13 mouse cellular contexts compared by ENCODE assay signal in genomic region chr11:97728311-97728710, GRCm38 (mm10). TPM values are rescaled to one million over a fixed set of nuclear protein-coding genes. Genes with fewer than 3 reads are reported as not detected.
DNase-seq lines count a peak whose midpoint lies in the region; ATAC-seq and TF ChIP-seq lines count a peak whose summit lies in the region.
"Had no signal": no experiment of that assay in that cellular context is flagged by ENCODE, and none has a peak within 500 bp of the region (broad histone marks: within the 10 kb centered on the region; RNA-seq: fewer than 3 reads in every experiment).

No protein-coding gene starts in this region.

- H3K36me3 ChIP-seq in kidney, adult 2 months (ENCODE audit: control insufficient read depth, insufficient read depth, low read length), result no peaks in the 10 kb centered on the region
- peaks cover 92% of the 10 kb centered on the region for H3K36me3 ChIP-seq in hindbrain, embryonic 10.5 days

- peak; percentile 33 for DNase-seq in kidney, adult 2 months
- DNase-seq in kidney, postnatal 10 days, result no peak
- peak; percentile 57 for DNase-seq in MN1 (ENCODE audit: low spot score)
- no peak for DNase-seq in embryo, embryonic 9.5 days (ENCODE audit: extremely low spot score)
- no peak for DNase-seq in kidney, adult 18-20 months
- DNase-seq in hindbrain, embryonic 10.5 days (ENCODE audit: low spot score), result no peak
- DNase-seq: cerebellum, postnatal 14 days; right cerebral cortex, postnatal 25 days had no signal

- ATAC-seq in inflammation-experienced regulatory T-cells, adult 6 months, result peak; percentile 98
- ATAC-seq in neutrophil, adult 5-6 weeks (ENCODE audit: extremely low read depth, insufficient number of reproducible peaks, low FRiP score, poor library complexity, severe bottlenecking), result peak; percentile 68; the same call in 1 of the 2 replicates
- ATAC-seq: hindbrain, embryonic 16.5 days had no signal

- H3K9me3 ChIP-seq in hindbrain, embryonic 10.5 days, result no peaks in the 10 kb centered on the region
- H3K9me3 ChIP-seq: forebrain, embryonic 10.5 days; neural tube, embryonic 13.5 days had no signal

- no peak overlapping the region for H3K4me3 ChIP-seq in kidney, adult 2 months (ENCODE audit: insufficient read depth, low read depth, low read length)
- no peak overlapping the region for H3K4me3 ChIP-seq in hindbrain, embryonic 10.5 days
- H3K4me3 ChIP-seq: forebrain, embryonic 10.5 days; neural tube, embryonic 13.5 days had no signal

- no peak for TF ChIP-seq POLR2A in kidney, adult 2 months (IDR thresholded peaks at IDR 0.05; ENCODE audit: low read depth, low read length)

- H3K27ac ChIP-seq in kidney, adult 2 months (ENCODE audit: insufficient read depth, low read depth, low read length), result no peak overlapping the region
- no peak overlapping the region for H3K27ac ChIP-seq in hindbrain, embryonic 10.5 days
- H3K27ac ChIP-seq: forebrain, embryonic 10.5 days; neural tube, embryonic 13.5 days had no signal

- WGBS in kidney, adult 2 months, result 75% methylated on average over 7 of the region's 7 CpGs
- WGBS in hindbrain, embryonic 10.5 days, result 79% methylated on average over 7 of the region's 7 CpGs

- TF ChIP-seq CTCF in kidney, adult 2 months (conservative IDR thresholded peaks at IDR 0.05; ENCODE audit: insufficient read depth, insufficient read length, low read depth, low read length), result no peak

- H3K4me1 ChIP-seq in kidney, adult 2 months (ENCODE audit: control insufficient read depth, insufficient read depth, low read length), result no peaks in the 10 kb centered on the region
- peaks cover 12% of the 10 kb centered on the region; the same call in 1 of the 2 replicates for H3K4me1 ChIP-seq in hindbrain, embryonic 10.5 days (replicated peaks)

- no peaks in the 10 kb centered on the region for H3K27me3 ChIP-seq in kidney, adult 2 months (replicated peaks; ENCODE audit: control insufficient read depth, insufficient read depth, low read length)
- no peaks in the 10 kb centered on the region for H3K27me3 ChIP-seq in hindbrain, embryonic 10.5 days (ENCODE audit: insufficient read depth, poor library complexity, severe bottlenecking)
- H3K27me3 ChIP-seq: neural tube, embryonic 13.5 days had no signal

RNA-seq across cellular contexts. Expression of gene Pip4k2b, which starts 16.2 kb away (rescaled TPM):
- 9.2 and 10.6 TPM in 2 replicates for polyA plus RNA-seq in kidney, adult 2 months (2012; rRNA removed)
- polyA plus RNA-seq in inflammation-experienced regulatory T-cells, adult 6 months (2017; shearing (Covaris generic)), result 1 to 10 TPM; 2.4 to 2.9 (median 2.6) TPM
- 29.0 and 30.6 TPM in 2 replicates for total RNA-seq in neutrophil, adult 5-6 weeks (2017)
- polyA plus RNA-seq in hindbrain, embryonic 10.5 days (2016; fragmentation: Nextera tagmentation; extraction: Ambion mirVana), result 1.8 and 2.0 TPM in 2 replicates

RNA-seq across cellular contexts. Expression of gene Psmb3, which starts 25.1 kb away (rescaled TPM):
- 397 and 399 TPM in 2 replicates for polyA plus RNA-seq in kidney, adult 2 months (2012; rRNA removed)
- polyA plus RNA-seq in inflammation-experienced regulatory T-cells, adult 6 months (2017; shearing (Covaris generic)), result 100 to 1,000 TPM; 461 to 576 (median 475) TPM
- 89.0 and 97.7 TPM in 2 replicates for total RNA-seq in neutrophil, adult 5-6 weeks (2017)
- 642 and 643 TPM in 2 replicates for polyA plus RNA-seq in hindbrain, embryonic 10.5 days (2016; fragmentation: Nextera tagmentation; extraction: Ambion mirVana)

RNA-seq across cellular contexts. Expression of gene Pcgf2, which starts 28.0 kb away (rescaled TPM):
- polyA plus RNA-seq in kidney, adult 2 months (2012; rRNA removed), result 53.9 and 56.5 TPM in 2 replicates
- 1 to 10 TPM; 4.6 to 6.9 (median 5.4) TPM for polyA plus RNA-seq in inflammation-experienced regulatory T-cells, adult 6 months (2017; shearing (Covaris generic))
- total RNA-seq in neutrophil, adult 5-6 weeks (2017), result not detected in 2 replicates
- 15.6 and 17.0 TPM in 2 replicates for polyA plus RNA-seq in hindbrain, embryonic 10.5 days (2016; fragmentation: Nextera tagmentation; extraction: Ambion mirVana)

RNA-seq across cellular contexts. Expression of gene Cwc25, which starts 38.0 kb away (rescaled TPM):
- 7.1 and 8.5 TPM in 2 replicates for polyA plus RNA-seq in kidney, adult 2 months (2012; rRNA removed)
- polyA plus RNA-seq in inflammation-experienced regulatory T-cells, adult 6 months (2017; shearing (Covaris generic)), result 10 to 100 TPM; 23.0 to 28.1 (median 23.0) TPM
- 35.0 and 41.2 TPM in 2 replicates for total RNA-seq in neutrophil, adult 5-6 weeks (2017)
- 19.4 and 20.6 TPM in 2 replicates for polyA plus RNA-seq in hindbrain, embryonic 10.5 days (2016; fragmentation: Nextera tagmentation; extraction: Ambion mirVana)

RNA-seq across cellular contexts. Expression of gene Cisd3, which starts 42.7 kb away (rescaled TPM):
- 139 and 149 TPM in 2 replicates for polyA plus RNA-seq in kidney, adult 2 months (2012; rRNA removed)
- 100 to 1,000 TPM in 1 of 3 experiments, 10 to 100 TPM in 2; 69.0 to 129 (median 86.9) TPM for polyA plus RNA-seq in inflammation-experienced regulatory T-cells, adult 6 months (2017; shearing (Covaris generic))
- total RNA-seq in neutrophil, adult 5-6 weeks (2017), result 7.2 and 13.5 TPM in 2 replicates
- 18.3 and 24.0 TPM in 2 replicates for polyA plus RNA-seq in hindbrain, embryonic 10.5 days (2016; fragmentation: Nextera tagmentation; extraction: Ambion mirVana)

Comparison
In these comparisons a context has a peak if more than half of its experiments do, and no peak if none do; other contexts are left out.
1. DNase-seq: peak in kidney, adult 2 months (single experiment) and MN1 (single experiment); none in kidney, postnatal 10 days (single experiment), embryo, embryonic 9.5 days (single experiment), kidney, adult 18-20 months (single experiment) and hindbrain, embryonic 10.5 days (single experiment).